Mouse (Mus musculus): ENCODE measurements around the gene Camta1.

DNA sequence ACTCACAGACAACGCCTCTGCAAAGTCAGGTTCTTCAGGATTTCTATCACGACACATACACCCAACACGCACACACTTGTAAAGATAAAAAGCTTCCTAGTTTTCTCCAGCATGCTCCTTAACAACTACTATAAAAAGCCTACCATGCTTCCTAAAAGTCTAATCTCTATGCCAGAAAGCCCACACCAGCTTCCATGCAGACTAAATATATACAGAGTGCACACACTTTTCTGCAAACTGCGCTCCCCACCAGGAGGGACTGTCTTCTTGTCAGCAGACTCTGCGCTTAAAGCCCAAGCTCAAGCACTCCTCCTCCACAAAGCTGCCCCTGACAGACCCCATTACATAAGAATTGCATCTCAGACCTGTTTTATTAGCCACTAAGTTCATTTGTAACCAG is 820.2 kb downstream of the Camta1 start:
- TF ChIP-seq CTCF (IDR thresholded peaks at IDR 0.05; ENCODE audit: low read depth, low read length) (no peak), POLR2A (IDR thresholded peaks at IDR 0.05; ENCODE audit: borderline replicate concordance, low read depth, low read length) (no peak)

Data from bone marrow macrophage, adult 2 months (primary cell).